Mouse (Mus musculus) cerebellum, adult 2 months (tissue): ENCODE data around the gene Tsen34.

Experiments used
- CTCF ChIP-seq: fragments of 200-500 bp; IDR thresholded peaks from 2 replicates; pipeline ENCODE4 v1.5.1; 2011; ENCODE audit warnings: low read depth, mild to moderate bottlenecking, control low read depth, low read length, moderate library complexity, borderline replicate concordance; ENCODE audit not compliant: insufficient read depth
- POLR2A ChIP-seq: fragments of 200-500 bp; IDR thresholded peaks from 2 replicates; pipeline ENCODE4 v1.6.1; 2011; ENCODE audit warnings: low read length, control low read depth, borderline replicate concordance; ENCODE audit not compliant: insufficient read depth

GRCm38 (mm10) chr7:3683908-3684550 lies 8.6 kb upstream of the Tsen34 start:
- no peak for TF ChIP-seq POLR2A
- TF ChIP-seq CTCF, result no peak
